Mouse (Mus musculus) T-helper 1 cell (primary cell): ENCODE data around the gene Ncapd2.

Source experiments
- in situ Hi-C: fragments of 300-600 bp; cut with MboI, MseI; formaldehyde crosslinking; loops from one replicate; pipeline ENCODE4 v1.15.1; 2025; ENCODE audit warnings: high pct_unique_total_duplicates

Gene Ncapd2

GRCm38 (mm10) chr6:125149569-125149950 is 41.9 kb downstream of the Ncapd2 start:
- in situ Hi-C loops: loop anchor here (5.0 kb wide), 1 partner anchor 78 kb away; no protein-coding TSS in a partner anchor

- in situ Hi-C loops: loop anchor here (5.0 kb wide), 1 partner anchor 78 kb away; no protein-coding TSS in a partner anchor
These were observed 42.5 kb downstream of the Ncapd2 start for GRCm38 (mm10) chr6:125148926-125149568.

GRCm38 (mm10) chr6:125148251-125148925 is 43.1 kb downstream of the Ncapd2 start:
- in situ Hi-C loops: loop anchor here (5.0 kb wide), 1 partner anchor 79 kb away; no protein-coding TSS in a partner anchor

GRCm38 (mm10) chr6:125147329-125147728 is 44.2 kb downstream of the Ncapd2 start:
- in situ Hi-C loops: loop anchor here (5.0 kb wide), 1 partner anchor 80 kb away; no protein-coding TSS in a partner anchor

- in situ Hi-C loops: loop anchor here (5.0 kb wide), 1 partner anchor 81 kb away; no protein-coding TSS in a partner anchor
These were observed 44.7 kb downstream of the Ncapd2 start for GRCm38 (mm10) chr6:125146797-125147196.

GRCm38 (mm10) chr6:125146148-125146547 is 45.4 kb downstream of the Ncapd2 start:
- in situ Hi-C loops: loop anchor here (5.0 kb wide), 1 partner anchor 81 kb away; no protein-coding TSS in a partner anchor

- in situ Hi-C loops: loop anchor here (5.0 kb wide), 1 partner anchor 82 kb away; no protein-coding TSS in a partner anchor
These were observed 46.0 kb downstream of the Ncapd2 start for GRCm38 (mm10) chr6:125145479-125145951.

- in situ Hi-C loops: loop anchor here (5.0 kb wide), 1 partner anchor 82 kb away; no protein-coding TSS in a partner anchor
These were observed 46.5 kb downstream of the Ncapd2 start, which contains the start of gene Iffo1 for GRCm38 (mm10) chr6:125145001-125145400. Iffo1 (plus strand) TSS chr6:125145241.

- in situ Hi-C loops: no loop called here
These were observed 47.6 kb downstream of the Ncapd2 start for GRCm38 (mm10) chr6:125143904-125144303.

- in situ Hi-C loops: no loop called here
These were observed 48.4 kb downstream of the Ncapd2 start for GRCm38 (mm10) chr6:125143128-125143527.

GRCm38 (mm10) chr6:125142436-125142835 is 49.1 kb downstream of the Ncapd2 start:
- in situ Hi-C loops: no loop called here

GRCm38 (mm10) chr6:125139747-125140146 is 51.8 kb downstream of the Ncapd2 start:
- in situ Hi-C loops: loop anchor here (5.0 kb wide), 1 partner anchor 37 kb away; no protein-coding TSS in a partner anchor

GRCm38 (mm10) chr6:125137002-125137671 is 54.4 kb downstream of the Ncapd2 start:
- in situ Hi-C loops: loop anchor here (5.0 kb wide), 1 partner anchor 35 kb away; no protein-coding TSS in a partner anchor

GRCm38 (mm10) chr6:125132470-125132869 is 59.0 kb downstream of the Ncapd2 start:
- in situ Hi-C loops: no loop called here

- in situ Hi-C loops: no loop called here
These were observed 60.0 kb downstream of the Ncapd2 start, which contains the start of gene Nop2 for GRCm38 (mm10) chr6:125131302-125132156. Nop2 (plus strand) TSS chr6:125131909.

GRCm38 (mm10) chr6:125129710-125130402 is 61.6 kb downstream of the Ncapd2 start:
- in situ Hi-C loops: no loop called here

GRCm38 (mm10) chr6:125128724-125129123 is 62.8 kb downstream of the Ncapd2 start:
- in situ Hi-C loops: no loop called here

- in situ Hi-C loops: no loop called here
These were observed 72.1 kb downstream of the Ncapd2 start for GRCm38 (mm10) chr6:125119387-125119786.
